29 mouse cellular contexts compared by ENCODE assay signal in genomic region chr12:110371886-110372690, GRCm38 (mm10).
DNase-seq lines count a peak whose midpoint lies in the region; ATAC-seq and TF ChIP-seq lines count a peak whose summit lies in the region.
"Had no signal": no experiment of that assay in that cellular context is flagged by ENCODE, and none has a peak within 500 bp of the region (broad histone marks: within the 10 kb centered on the region; RNA-seq: fewer than 3 reads in every experiment).

No protein-coding gene starts in this region.

- H3K4me2 ChIP-seq in heart, embryonic 11.5 days, result no peak overlapping the region
- no peak overlapping the region for H3K4me2 ChIP-seq in midbrain, postnatal 0 days (ENCODE audit: low read depth, low read length, poor library complexity, severe bottlenecking)
- H3K4me2 ChIP-seq: forebrain, embryonic 15.5 days; heart, embryonic 13.5 days; hindbrain, embryonic 12.5 days; limb, embryonic 15.5 days; liver, embryonic 13.5 days had no signal

- intact Hi-C loops in heart, postnatal 14 days (cut with DNase I), result loop anchor here (5.0 to 10.0 kb wide), 2 partner anchors 337 to 1470 kb away; no protein-coding TSS in a partner anchor

- H3K27ac ChIP-seq in heart, embryonic 11.5 days (ENCODE audit: low read depth, low read length), result no peak overlapping the region
- peak overlapping the region; percentile 23; the same call in 1 of the 2 replicates for H3K27ac ChIP-seq in midbrain, embryonic 10.5 days (replicated peaks)
- H3K27ac ChIP-seq in midbrain, postnatal 0 days (ENCODE audit: low read depth, low read length), result no peak overlapping the region
- H3K27ac ChIP-seq: forebrain, embryonic 15.5 days; heart, embryonic 13.5 days; kidney, postnatal 0 days; limb, embryonic 10.5 days; limb, embryonic 15.5 days; liver, embryonic 13.5 days had no signal

- no peak overlapping the region for H3K4me3 ChIP-seq in heart, embryonic 11.5 days (ENCODE audit: low read depth, low read length)
- no peak overlapping the region for H3K4me3 ChIP-seq in midbrain, embryonic 10.5 days
- no peak overlapping the region for H3K4me3 ChIP-seq in midbrain, postnatal 0 days (ENCODE audit: low read depth, low read length)
- peak overlapping the region; percentile 0; the same call in 1 of the 2 replicates for H3K4me3 ChIP-seq in G1E (ENCODE audit: low read depth, low read length)
- H3K4me3 ChIP-seq: forebrain, embryonic 15.5 days; heart, embryonic 13.5 days; hindbrain, embryonic 12.5 days; limb, embryonic 10.5 days; limb, embryonic 15.5 days; liver, embryonic 13.5 days; megakaryocyte, embryonic 14.5 days had no signal

- TF ChIP-seq CTCF in midbrain, postnatal 0 days (IDR thresholded peaks at IDR 0.05), result no peak
- no peak for TF ChIP-seq CTCF in G1E (IDR thresholded peaks at IDR 0.05; ENCODE audit: low read depth, low read length)

- H3K9me3 ChIP-seq in heart, embryonic 11.5 days (replicated peaks; ENCODE audit: control insufficient read depth, low read length), result no peaks in the 10 kb centered on the region
- H3K9me3 ChIP-seq in midbrain, embryonic 10.5 days (replicated peaks), result no peaks in the 10 kb centered on the region
- H3K9me3 ChIP-seq in midbrain, postnatal 0 days (ENCODE audit: low read length), result no peaks in the 10 kb centered on the region
- peaks cover 70% of the 10 kb centered on the region for H3K9me3 ChIP-seq in G1E (replicated peaks)
- H3K9me3 ChIP-seq: forebrain, embryonic 15.5 days; heart, embryonic 13.5 days; hindbrain, embryonic 12.5 days; limb, embryonic 10.5 days; limb, embryonic 15.5 days; liver, embryonic 13.5 days had no signal

- ATAC-seq in heart, embryonic 11.5 days (replicated peaks; ENCODE audit: insufficient number of reproducible peaks, low FRiP score, low TSS enrichment), result 0 out of 2 replicates have a peak, but pooled peaks have one; percentile 22
- ATAC-seq in midbrain, postnatal 0 days (ENCODE audit: low FRiP score), result no peak
- ATAC-seq in G1E (ENCODE audit: extremely low read depth, insufficient number of reproducible peaks, low FRiP score, poor library complexity, severe bottlenecking), result no peak
- ATAC-seq: activated CD4-positive, CD25-positive, alpha-beta regulatory T cell, adult 4 months; forebrain, embryonic 15.5 days; lung, postnatal 0 days had no signal

- WGBS in heart, embryonic 11.5 days (ENCODE audit: insufficient replicate concordance), result 77% methylated on average over 13 of the region's 13 CpGs
- WGBS in midbrain, embryonic 10.5 days, result 82% methylated on average over 13 of the region's 13 CpGs
- WGBS in midbrain, postnatal 0 days, result 71% methylated on average over 13 of the region's 13 CpGs

- no peaks in the 10 kb centered on the region for H3K36me3 ChIP-seq in heart, embryonic 11.5 days (ENCODE audit: control insufficient read depth, insufficient read depth, low read length)
- no peaks in the 10 kb centered on the region for H3K36me3 ChIP-seq in midbrain, embryonic 10.5 days
- H3K36me3 ChIP-seq in midbrain, postnatal 0 days (ENCODE audit: insufficient read depth, low read length), result no peaks in the 10 kb centered on the region
- no peaks in the 10 kb centered on the region for H3K36me3 ChIP-seq in G1E (replicated peaks)
- H3K36me3 ChIP-seq: forebrain, embryonic 15.5 days; heart, embryonic 13.5 days; hindbrain, embryonic 12.5 days; limb, embryonic 10.5 days; limb, embryonic 15.5 days; liver, embryonic 13.5 days had no signal

- H3K27me3 ChIP-seq in heart, embryonic 11.5 days (ENCODE audit: control insufficient read depth, insufficient read depth, low read length), result peaks cover 34% of the 10 kb centered on the region
- H3K27me3 ChIP-seq in midbrain, embryonic 10.5 days (ENCODE audit: low read depth, poor library complexity, severe bottlenecking), result peaks cover 52% of the 10 kb centered on the region
- H3K27me3 ChIP-seq in midbrain, postnatal 0 days (ENCODE audit: insufficient read depth, low read length), result peaks cover 6% of the 10 kb centered on the region
- no peaks in the 10 kb centered on the region for H3K27me3 ChIP-seq in G1E (ENCODE audit: insufficient read depth, low read length)

- H3K4me1 ChIP-seq in heart, embryonic 11.5 days (ENCODE audit: control insufficient read depth, insufficient read depth, low read length), result no peaks in the 10 kb centered on the region; the same call in 1 of the 2 replicates
- peaks cover 47% of the 10 kb centered on the region for H3K4me1 ChIP-seq in midbrain, embryonic 10.5 days
- no peaks in the 10 kb centered on the region for H3K4me1 ChIP-seq in midbrain, postnatal 0 days (ENCODE audit: insufficient read depth, low read length)
- no peaks in the 10 kb centered on the region for H3K4me1 ChIP-seq in G1E (ENCODE audit: insufficient read depth, low read depth, low read length)
- H3K4me1 ChIP-seq: liver, embryonic 13.5 days had no signal

- H3K9ac ChIP-seq in heart, embryonic 11.5 days (ENCODE audit: low read depth, low read length), result no peak overlapping the region
- no peak overlapping the region for H3K9ac ChIP-seq in midbrain, postnatal 0 days (replicated peaks; ENCODE audit: low read length, poor library complexity, severe bottlenecking)
- H3K9ac ChIP-seq: forebrain, embryonic 15.5 days; heart, embryonic 13.5 days; limb, embryonic 15.5 days; liver, embryonic 13.5 days had no signal

- DNase-seq in adrenal gland, postnatal 10 days, result peak; percentile 42
- no peak for DNase-seq in adrenal gland, adult 8-10 months
- no peak for DNase-seq in heart, postnatal 14 days
- no peak for DNase-seq in midbrain, embryonic 10.5 days (ENCODE audit: low spot score)
- no peak for DNase-seq in midbrain, postnatal 0 days (ENCODE audit: low spot score)
- DNase-seq in G1E (ENCODE audit: low spot score), result no peak
- DNase-seq in left cerebral cortex, adult 9 months (ENCODE audit: low spot score in 2 of 2), result no peak
- DNase-seq: cerebellum, adult 8-10 months; cerebellum, postnatal 25 days; gastrocnemius, postnatal 25 days; kidney, adult 18-20 months; layer of hippocampus, postnatal 36 days; liver, embryonic 13.5 days; lung, adult 18-20 months; lung, postnatal 4 days; right cerebral cortex, adult 18-20 months; right cerebral cortex, postnatal 4 days; thymus, adult 2 months; thymus, postnatal 36 days had no signal
